Mouse (Mus musculus): ENCODE measurements around the gene B3galnt2. TPM values are rescaled to one million over a fixed set of nuclear protein-coding genes. Genes with fewer than 3 reads are reported as not detected.

B3galnt2 gene
- polyA plus RNA-seq (2014; fragmentation: Nextera tagmentation; extraction: Ambion mirVana): 45.9 and 55.5 TPM in 2 replicates

- peak within 1 kb of the TSS; percentile 72 for H3K27ac ChIP-seq (replicated peaks; ENCODE audit: low read depth, low read length)
- no peaks in the 10 kb centered on the region for H3K27me3 ChIP-seq (ENCODE audit: control insufficient read depth, insufficient read depth, low read length)
- H3K4me2 ChIP-seq (ENCODE audit: low read depth, low read length): peak within 1 kb of the TSS; percentile 68
- H3K9me3 ChIP-seq (replicated peaks; ENCODE audit: control insufficient read depth, low read length): no peaks in the 10 kb centered on the region
- ATAC-seq (replicated peaks; ENCODE audit: insufficient number of reproducible peaks, low FRiP score, low TSS enrichment, low read depth) (peak; percentile 100), DNase-seq (ENCODE audit: low spot score) (peak; percentile 100)
- peak within 1 kb of the TSS; percentile 93 for H3K4me3 ChIP-seq (ENCODE audit: low read depth, low read length)
- H3K4me1 ChIP-seq (ENCODE audit: control insufficient read depth, insufficient read depth, low read length): no peaks in the 10 kb centered on the region
- peak within 1 kb of the TSS; percentile 84 for H3K9ac ChIP-seq (replicated peaks; ENCODE audit: low read length)
- WGBS: under 1% methylated on average over 77 of the region's 78 CpGs
- H3K36me3 ChIP-seq (replicated peaks; ENCODE audit: control insufficient read depth, insufficient read depth, low read depth, low read length): no peaks in the 10 kb centered on the region
Observed at GRCm38 (mm10) chr13:13953874-13954832, at the start of gene B3galnt2. Gene B3galnt2, plus strand, starts transcription at chr13:13954469.

- Histone ChIP-seq H3K4me2 (ENCODE audit: low read depth, low read length) (no peak overlapping the region), H3K27ac (replicated peaks; ENCODE audit: low read depth, low read length) (no peak overlapping the region), H3K9me3 (replicated peaks; ENCODE audit: control insufficient read depth, low read length) (no peaks in the 10 kb centered on the region), H3K4me1 (ENCODE audit: control insufficient read depth, insufficient read depth, low read length) (no peaks in the 10 kb centered on the region), H3K9ac (replicated peaks; ENCODE audit: low read length) (no peak overlapping the region), H3K4me3 (ENCODE audit: low read depth, low read length) (no peak overlapping the region), H3K36me3 (replicated peaks; ENCODE audit: control insufficient read depth, insufficient read depth, low read depth, low read length) (no peaks in the 10 kb centered on the region), H3K27me3 (ENCODE audit: control insufficient read depth, insufficient read depth, low read length) (no peaks in the 10 kb centered on the region)
- no peak for ATAC-seq (replicated peaks; ENCODE audit: insufficient number of reproducible peaks, low FRiP score, low TSS enrichment, low read depth)
- whole genome bisulfite sequencing: 48% methylated on average over 2 of the region's 2 CpGs
- DNase-seq (ENCODE audit: low spot score): no peak
Observed at GRCm38 (mm10) chr13:13911341-13911740, 42.9 kb upstream of the B3galnt2 start.

GRCm38 (mm10) chr13:13919396-13919795, 34.9 kb upstream of the B3galnt2 start:
- H3K9me3 ChIP-seq (replicated peaks; ENCODE audit: control insufficient read depth, low read length): no peaks in the 10 kb centered on the region
- H3K4me2 ChIP-seq (ENCODE audit: low read depth, low read length): no peak overlapping the region
- no peaks in the 10 kb centered on the region for H3K36me3 ChIP-seq (replicated peaks; ENCODE audit: control insufficient read depth, insufficient read depth, low read depth, low read length)
- H3K27me3 ChIP-seq (ENCODE audit: control insufficient read depth, insufficient read depth, low read length): no peaks in the 10 kb centered on the region
- H3K27ac ChIP-seq (replicated peaks; ENCODE audit: low read depth, low read length): no peak overlapping the region
- no peak for ATAC-seq (replicated peaks; ENCODE audit: insufficient number of reproducible peaks, low FRiP score, low TSS enrichment, low read depth)
- 92% methylated on average over 3 of the region's 3 CpGs for WGBS
- no peak for DNase-seq (ENCODE audit: low spot score)
- no peak overlapping the region for H3K9ac ChIP-seq (replicated peaks; ENCODE audit: low read length)
- no peaks in the 10 kb centered on the region for H3K4me1 ChIP-seq (ENCODE audit: control insufficient read depth, insufficient read depth, low read length)
- no peak overlapping the region for H3K4me3 ChIP-seq (ENCODE audit: low read depth, low read length)

- DNase-seq (ENCODE audit: low spot score) (no peak), ATAC-seq (replicated peaks; ENCODE audit: insufficient number of reproducible peaks, low FRiP score, low TSS enrichment, low read depth) (no peak)
- Histone ChIP-seq H3K4me3 (ENCODE audit: low read depth, low read length) (no peak overlapping the region), H3K4me2 (ENCODE audit: low read depth, low read length) (no peak overlapping the region), H3K36me3 (replicated peaks; ENCODE audit: control insufficient read depth, insufficient read depth, low read depth, low read length) (no peaks in the 10 kb centered on the region), H3K9me3 (replicated peaks; ENCODE audit: control insufficient read depth, low read length) (no peaks in the 10 kb centered on the region), H3K27ac (replicated peaks; ENCODE audit: low read depth, low read length) (no peak overlapping the region), H3K9ac (replicated peaks; ENCODE audit: low read length) (no peak overlapping the region), H3K4me1 (ENCODE audit: control insufficient read depth, insufficient read depth, low read length) (no peaks in the 10 kb centered on the region), H3K27me3 (ENCODE audit: control insufficient read depth, insufficient read depth, low read length) (no peaks in the 10 kb centered on the region)
Observed at GRCm38 (mm10) chr13:13922526-13922925, 31.7 kb upstream of the B3galnt2 start.

- DNase-seq (ENCODE audit: low spot score) (no peak), ATAC-seq (replicated peaks; ENCODE audit: insufficient number of reproducible peaks, low FRiP score, low TSS enrichment, low read depth) (no peak)
- H3K9ac ChIP-seq (replicated peaks; ENCODE audit: low read length): no peak overlapping the region
- no peaks in the 10 kb centered on the region for H3K27me3 ChIP-seq (ENCODE audit: control insufficient read depth, insufficient read depth, low read length)
- WGBS: 78% methylated on average over 2 of the region's 2 CpGs
- H3K4me1 ChIP-seq (ENCODE audit: control insufficient read depth, insufficient read depth, low read length): no peaks in the 10 kb centered on the region
- H3K4me2 ChIP-seq (ENCODE audit: low read depth, low read length): no peak overlapping the region
- H3K36me3 ChIP-seq (replicated peaks; ENCODE audit: control insufficient read depth, insufficient read depth, low read depth, low read length): no peaks in the 10 kb centered on the region
- no peak overlapping the region for H3K27ac ChIP-seq (replicated peaks; ENCODE audit: low read depth, low read length)
- H3K9me3 ChIP-seq (replicated peaks; ENCODE audit: control insufficient read depth, low read length): no peaks in the 10 kb centered on the region
- no peak overlapping the region for H3K4me3 ChIP-seq (ENCODE audit: low read depth, low read length)
Observed at GRCm38 (mm10) chr13:13929982-13930381, 24.3 kb upstream of the B3galnt2 start.

GRCm38 (mm10) chr13:13954931-13955330, 662 bp downstream of the B3galnt2 start:
- Histone ChIP-seq H3K27me3 (ENCODE audit: control insufficient read depth, insufficient read depth, low read length) (no peaks in the 10 kb centered on the region), H3K9me3 (replicated peaks; ENCODE audit: control insufficient read depth, low read length) (no peaks in the 10 kb centered on the region), H3K4me2 (ENCODE audit: low read depth, low read length) (peak overlapping the region; percentile 68), H3K4me3 (ENCODE audit: low read depth, low read length) (peak overlapping the region; percentile 93), H3K27ac (replicated peaks; ENCODE audit: low read depth, low read length) (0 out of 2 replicates have a peak overlapping the region, but pooled peaks have one; percentile 25), H3K36me3 (replicated peaks; ENCODE audit: control insufficient read depth, insufficient read depth, low read depth, low read length) (no peaks in the 10 kb centered on the region), H3K4me1 (ENCODE audit: control insufficient read depth, insufficient read depth, low read length) (no peaks in the 10 kb centered on the region), H3K9ac (replicated peaks; ENCODE audit: low read length) (peak overlapping the region; percentile 84)
- DNase-seq (ENCODE audit: low spot score) (peak; percentile 55), ATAC-seq (replicated peaks; ENCODE audit: insufficient number of reproducible peaks, low FRiP score, low TSS enrichment, low read depth) (no peak; the same call in none of the 2 replicates)
- under 1% methylated on average over 29 of the region's 29 CpGs for WGBS

GRCm38 (mm10) chr13:13956686-13957085, 2.4 kb downstream of the B3galnt2 start:
- 86% methylated on average over 4 of the region's 4 CpGs for WGBS
- H3K36me3 ChIP-seq (replicated peaks; ENCODE audit: control insufficient read depth, insufficient read depth, low read depth, low read length): no peaks in the 10 kb centered on the region
- H3K4me3 ChIP-seq (ENCODE audit: low read depth, low read length): no peak overlapping the region
- no peaks in the 10 kb centered on the region for H3K27me3 ChIP-seq (ENCODE audit: control insufficient read depth, insufficient read depth, low read length)
- ATAC-seq (replicated peaks; ENCODE audit: insufficient number of reproducible peaks, low FRiP score, low TSS enrichment, low read depth) (no peak), DNase-seq (ENCODE audit: low spot score) (no peak)
- H3K4me1 ChIP-seq (ENCODE audit: control insufficient read depth, insufficient read depth, low read length): no peaks in the 10 kb centered on the region
- H3K27ac ChIP-seq (replicated peaks; ENCODE audit: low read depth, low read length): no peak overlapping the region
- no peak overlapping the region for H3K9ac ChIP-seq (replicated peaks; ENCODE audit: low read length)
- H3K9me3 ChIP-seq (replicated peaks; ENCODE audit: control insufficient read depth, low read length): no peaks in the 10 kb centered on the region
- no peak overlapping the region for H3K4me2 ChIP-seq (ENCODE audit: low read depth, low read length)

GRCm38 (mm10) chr13:13960211-13960610, 5.9 kb downstream of the B3galnt2 start:
- no peaks in the 10 kb centered on the region for H3K36me3 ChIP-seq (replicated peaks; ENCODE audit: control insufficient read depth, insufficient read depth, low read depth, low read length)
- H3K4me2 ChIP-seq (ENCODE audit: low read depth, low read length): no peak overlapping the region
- H3K9me3 ChIP-seq (replicated peaks; ENCODE audit: control insufficient read depth, low read length): no peaks in the 10 kb centered on the region
- H3K27ac ChIP-seq (replicated peaks; ENCODE audit: low read depth, low read length): no peak overlapping the region
- H3K4me3 ChIP-seq (ENCODE audit: low read depth, low read length): no peak overlapping the region
- DNase-seq (ENCODE audit: low spot score) (no peak), ATAC-seq (replicated peaks; ENCODE audit: insufficient number of reproducible peaks, low FRiP score, low TSS enrichment, low read depth) (no peak)
- no peaks in the 10 kb centered on the region for H3K4me1 ChIP-seq (ENCODE audit: control insufficient read depth, insufficient read depth, low read length)
- no peaks in the 10 kb centered on the region for H3K27me3 ChIP-seq (ENCODE audit: control insufficient read depth, insufficient read depth, low read length)
- 89% methylated on average over 4 of the region's 4 CpGs for WGBS
- no peak overlapping the region for H3K9ac ChIP-seq (replicated peaks; ENCODE audit: low read length)

Measured in embryonic facial prominence, embryonic 11.5 days (tissue).